Mouse (Mus musculus) adipose tissue, adult 10 weeks (tissue): Measurements from ENCODE around the gene Tmem88b. TPM values are rescaled to one million over a fixed set of nuclear protein-coding genes. Genes with fewer than 3 reads are reported as not detected.

Source experiments
- polyA plus RNA-seq: library from polyadenylated mRNA; stranded (reverse); fragments of 350-450 nt; fragmentation: Illumina TruSeq; extraction: RNeasy Lipid Tissue Mini Kit (QIAGEN cat#74804); gene quantifications from one replicate; pipeline ENCODE4 v1.2.3, GENCODE M21; 2014; ENCODE audit warnings: low read depth, low replicate concordance

The Tmem88b gene
- 5.9 TPM for polyA plus RNA-seq

DNA sequence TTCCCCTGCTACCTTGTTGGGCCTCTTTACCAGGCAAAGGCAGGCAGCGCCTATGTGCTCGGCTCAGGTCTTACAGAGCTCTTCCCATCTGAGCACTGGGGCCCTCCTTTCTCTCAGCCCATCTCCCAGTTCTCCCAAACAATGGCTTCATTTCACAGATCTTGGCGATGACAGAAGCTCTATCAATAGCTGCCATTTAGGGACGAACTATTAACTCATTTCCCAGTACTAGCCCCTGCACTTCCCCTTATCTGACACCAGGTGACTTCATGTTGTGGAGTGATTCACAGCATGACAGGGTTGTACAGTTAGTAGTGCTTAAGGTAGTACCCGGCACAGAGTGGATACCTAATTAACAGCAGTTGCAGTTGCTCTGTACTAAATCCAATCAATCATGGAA is at the start of gene Tmem88b:
Gene Tmem88b, minus strand, starts transcription at position 56 of the 400 bp plus-strand sequence.

GRCm38 (mm10) chr4:155831205-155831766 is 45.6 kb upstream of the Tmem88b start, which contains the start of gene Aurkaip1:
Aurkaip1 (plus strand) TSS chr4:155831272.

GRCm38 (mm10) chr4:155811929-155812664 is 26.4 kb upstream of the Tmem88b start, which contains the start of gene Ccnl2:
Ccnl2 (plus strand) TSS chr4:155812489.

DNA sequence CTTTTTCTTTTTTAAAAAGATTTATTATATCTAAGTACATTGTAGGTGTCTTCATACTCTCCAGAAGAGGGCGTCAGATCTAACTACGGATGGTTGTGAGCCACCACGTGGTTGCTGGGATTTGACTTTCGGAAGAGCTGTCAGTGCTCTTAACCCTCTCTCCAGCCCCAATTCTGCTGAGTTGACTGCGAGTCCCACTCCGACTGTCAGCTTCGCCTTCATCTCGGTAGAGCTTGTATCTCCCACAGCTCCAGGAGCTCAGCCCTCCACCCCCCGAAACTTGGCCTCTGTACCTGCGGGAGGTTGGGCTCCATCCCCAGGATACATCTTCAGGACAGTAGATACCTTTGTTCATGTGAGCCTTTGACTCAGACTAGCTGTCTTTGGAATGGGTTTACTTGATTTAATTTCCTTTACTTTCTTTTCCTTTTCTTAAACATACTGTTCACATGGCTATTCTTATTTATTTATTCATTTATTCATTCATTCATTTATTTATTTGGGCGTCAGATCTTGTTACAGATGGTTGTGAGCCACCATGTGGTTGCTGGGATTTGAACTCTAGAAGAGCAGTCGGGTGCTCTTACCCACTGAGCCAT is 17.2 kb upstream of the Tmem88b start, which contains the start of gene Mrpl20:
Gene Mrpl20, plus strand, starts transcription at position 138 of the 599 bp plus-strand sequence.

DNA sequence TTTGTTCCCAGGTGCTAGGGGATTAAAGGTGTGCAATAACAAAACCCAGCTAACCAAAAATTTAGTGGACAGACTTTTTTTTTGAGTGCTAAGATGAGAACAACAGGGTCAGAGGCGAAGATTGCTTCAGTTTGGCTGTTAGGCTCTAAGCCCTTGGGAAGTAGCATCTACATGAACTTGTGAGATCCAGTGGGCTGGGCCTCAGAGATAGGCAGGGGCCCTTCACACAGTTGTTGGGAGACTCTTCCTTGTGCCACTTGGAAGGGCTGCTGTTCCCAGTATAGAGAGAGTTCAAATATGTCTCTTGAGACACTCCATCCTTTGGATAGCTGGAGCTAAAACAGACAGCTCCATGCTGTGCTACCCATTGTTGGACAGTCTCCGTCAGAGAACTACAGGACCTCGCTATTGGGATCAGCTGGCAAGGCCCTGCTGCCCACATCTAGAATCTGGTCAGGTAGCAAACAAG is 4.4 kb upstream of the Tmem88b start, which contains the start of gene Ankrd65:
Gene Ankrd65, plus strand, starts transcription at position 419 of the 469 bp plus-strand sequence.

GRCm38 (mm10) chr4:155774280-155774754 is 11.4 kb downstream of the Tmem88b start, which contains the start of gene Vwa1:
Vwa1 (minus strand) TSS chr4:155774698.

DNA sequence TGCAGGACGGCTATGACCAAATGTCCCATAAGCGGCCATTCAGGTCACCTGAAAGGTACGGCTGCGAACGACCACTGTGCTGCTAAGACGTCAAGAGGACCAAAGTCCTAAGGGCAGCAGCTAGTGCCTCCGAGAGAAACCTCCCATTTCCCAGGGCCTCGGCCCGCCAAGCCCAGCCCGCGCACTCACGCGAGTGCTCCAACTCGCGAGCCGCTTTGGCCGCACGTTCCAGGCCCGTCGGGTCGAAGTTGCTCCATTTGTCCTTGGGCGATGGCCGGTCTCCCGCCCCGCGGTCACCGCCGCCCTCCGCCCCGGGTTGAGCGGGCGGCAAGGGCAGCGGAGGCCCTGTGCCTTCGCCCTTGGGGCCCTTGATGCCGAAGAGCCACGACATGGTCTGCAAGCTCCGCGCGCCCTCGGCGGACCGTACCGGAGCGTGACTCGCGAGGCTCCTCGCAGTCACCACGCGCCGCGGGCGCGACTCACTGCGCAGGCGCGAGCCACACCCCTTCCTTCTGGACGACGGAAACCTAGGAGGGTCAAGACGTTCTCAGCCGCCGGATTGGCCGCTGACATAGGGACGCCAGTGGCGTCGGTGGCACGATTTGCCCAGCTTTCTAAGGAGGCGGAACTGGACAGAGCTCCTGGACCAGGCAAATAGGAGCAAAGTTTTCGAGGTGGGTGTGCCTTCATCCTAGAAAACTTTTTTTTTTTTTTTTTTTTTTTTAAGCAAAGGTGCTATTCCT is 24.9 kb downstream of the Tmem88b start, which contains the start of gene Atad3a:
Gene Atad3a, minus strand, starts transcription at position 481 of the 743 bp plus-strand sequence.

DNA sequence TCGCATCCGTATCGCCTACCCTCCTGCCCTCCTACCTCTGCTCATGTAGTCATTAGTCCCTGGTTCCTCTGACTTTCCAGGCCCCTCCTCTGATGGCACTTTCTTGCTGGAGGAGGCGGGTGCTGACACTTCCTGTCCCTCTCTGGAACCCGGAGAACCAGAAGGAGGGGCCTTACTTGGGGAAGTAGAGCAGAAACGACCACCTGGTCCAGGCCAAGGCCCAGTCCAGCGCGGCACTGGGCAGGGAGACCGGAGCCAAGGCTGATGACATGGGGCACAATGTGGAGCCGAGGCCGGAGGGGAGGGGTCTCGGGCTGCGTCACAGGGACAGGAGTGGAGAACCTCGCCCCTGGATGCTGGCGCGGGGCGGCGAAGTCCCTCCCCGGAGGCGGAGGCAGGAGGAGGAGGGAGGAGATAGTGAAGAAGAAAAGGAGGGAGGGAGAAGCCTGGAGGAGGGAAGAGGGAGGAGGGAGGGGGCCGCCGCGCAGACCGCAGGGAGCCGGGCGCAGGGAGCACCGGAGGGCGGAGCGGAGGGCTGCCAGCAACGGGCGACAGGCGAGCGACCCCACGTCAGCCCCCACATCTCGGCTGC is 51.2 kb downstream of the Tmem88b start, which contains the start of gene Tmem240:
Gene Tmem240, plus strand, starts transcription at position 451 of the 592 bp plus-strand sequence.

Other genes starting within 250 kb of the Tmem88b start
- 135 TPM for gene Nadk, start 223.5 kb downstream of the Tmem88b start, polyA plus RNA-seq
- 26.1 TPM for gene Slc35e2, start 184.5 kb downstream of the Tmem88b start, polyA plus RNA-seq
- gene Cdk11b, start 161.0 kb downstream of the Tmem88b start, polyA plus RNA-seq, result 63.7 TPM
- gene Gm10563, start 140.5 kb downstream of the Tmem88b start, polyA plus RNA-seq, result not detected
- gene Mmp23, start 132.5 kb downstream of the Tmem88b start, polyA plus RNA-seq, result 32.0 TPM
- gene Mib2, start 116.7 kb downstream of the Tmem88b start, polyA plus RNA-seq, result 31.0 TPM
- 18.7 TPM for gene Fndc10, start 91.5 kb downstream of the Tmem88b start, polyA plus RNA-seq
- gene Ssu72, start 81.1 kb downstream of the Tmem88b start, polyA plus RNA-seq, result 69.1 TPM
- gene Tmem240, start 51.1 kb downstream of the Tmem88b start, polyA plus RNA-seq, result 0.89 TPM
- gene Atad3a, start 24.8 kb downstream of the Tmem88b start, polyA plus RNA-seq, result 33.3 TPM
- 15.1 TPM for gene Vwa1, start 11.2 kb downstream of the Tmem88b start, polyA plus RNA-seq
- 2.4 TPM for gene Ankrd65, start 4.6 kb upstream of the Tmem88b start, polyA plus RNA-seq
- 111 TPM for gene Mrpl20, start 17.0 kb upstream of the Tmem88b start, polyA plus RNA-seq
- 107 TPM for gene Ccnl2, start 26.6 kb upstream of the Tmem88b start, polyA plus RNA-seq
- 96.0 TPM for gene Aurkaip1, start 45.4 kb upstream of the Tmem88b start, polyA plus RNA-seq
- gene Mxra8, start 53.8 kb upstream of the Tmem88b start, polyA plus RNA-seq, result 87.1 TPM
- gene Dvl1, start 61.5 kb upstream of the Tmem88b start, polyA plus RNA-seq, result 63.2 TPM
- gene Tas1r3, start 77.5 kb upstream of the Tmem88b start, polyA plus RNA-seq, result 0.24 TPM
- gene Cptp, start 83.6 kb upstream of the Tmem88b start, polyA plus RNA-seq, result 15.3 TPM
- gene Ints11, start 83.7 kb upstream of the Tmem88b start, polyA plus RNA-seq, result 20.0 TPM
- 20.0 TPM for gene Pusl1, start 105.9 kb upstream of the Tmem88b start, polyA plus RNA-seq
- gene Acap3, start 105.9 kb upstream of the Tmem88b start, polyA plus RNA-seq, result 9.8 TPM
- 49.1 TPM for gene Ube2j2, start 158.0 kb upstream of the Tmem88b start, polyA plus RNA-seq
- gene C1qtnf12, start 176.4 kb upstream of the Tmem88b start, polyA plus RNA-seq, result 116 TPM
- 5.6 TPM for gene B3galt6, start 206.8 kb upstream of the Tmem88b start, polyA plus RNA-seq
- gene Sdf4, start 207.0 kb upstream of the Tmem88b start, polyA plus RNA-seq, result 298 TPM
- gene Tnfrsf4, start 228.0 kb upstream of the Tmem88b start, polyA plus RNA-seq, result 2.4 TPM
- gene Tnfrsf18, start 240.3 kb upstream of the Tmem88b start, polyA plus RNA-seq, result 1.8 TPM